Mouse (Mus musculus): ENCODE measurements at regions not wholly inside any gene's neighbourhood (a gene's known extent, or its start where the extent isn't known, plus 50 kb on each side); places are given as distances from the start of the nearest gene placed in this dataset.

GRCm38 (mm10) chr3:57910020-57910419 is 62.1 kb upstream of the Pfn2 start:
- no peak for DNase-seq

GRCm38 (mm10) chr3:57911831-57912596 is 64.1 kb upstream of the Pfn2 start:
- no peak for DNase-seq

- no peak for DNase-seq
These were observed 64.9 kb upstream of the Pfn2 start for GRCm38 (mm10) chr3:57912650-57913343.

- no peak for DNase-seq
These were observed 66.8 kb upstream of the Pfn2 start for GRCm38 (mm10) chr3:57914687-57915086.

GRCm38 (mm10) chr3:57918913-57919312 is 71.0 kb upstream of the Pfn2 start:
- no peak for DNase-seq

GRCm38 (mm10) chr3:57919390-57920089 is 71.7 kb upstream of the Pfn2 start:
- no peak for DNase-seq

- no peak for DNase-seq
These were observed 72.2 kb upstream of the Pfn2 start for GRCm38 (mm10) chr3:57920090-57920432.

- DNase-seq, result no peak
These were observed 73.4 kb upstream of the Pfn2 start for GRCm38 (mm10) chr3:57921071-57921882.

GRCm38 (mm10) chr3:57923061-57923460 is 75.2 kb upstream of the Pfn2 start:
- DNase-seq, result no peak

- DNase-seq, result no peak
These were observed 85.0 kb upstream of the Pfn2 start for GRCm38 (mm10) chr3:57932657-57933539.

- DNase-seq, result no peak
These were observed 87.2 kb upstream of the Pfn2 start for GRCm38 (mm10) chr3:57935042-57935610.

GRCm38 (mm10) chr3:57940504-57941381 is 92.9 kb upstream of the Pfn2 start:
- DNase-seq, result no peak

GRCm38 (mm10) chr3:57944698-57945097 is 96.8 kb upstream of the Pfn2 start:
- DNase-seq, result no peak

GRCm38 (mm10) chr3:57945765-57946164 is 97.9 kb upstream of the Pfn2 start:
- DNase-seq, result no peak

- DNase-seq, result no peak
These were observed 99.5 kb upstream of the Pfn2 start for GRCm38 (mm10) chr3:57947331-57947730.

- no peak for DNase-seq
These were observed 100.8 kb upstream of the Pfn2 start for GRCm38 (mm10) chr3:57948720-57949119.

GRCm38 (mm10) chr3:57950431-57951331 is 102.8 kb upstream of the Pfn2 start:
- no peak for DNase-seq

GRCm38 (mm10) chr3:57951438-57951837 is 103.6 kb upstream of the Pfn2 start:
- DNase-seq, result no peak

- no peak for DNase-seq
These were observed 109.5 kb upstream of the Pfn2 start for GRCm38 (mm10) chr3:57957352-57957751.

- no peak for DNase-seq
These were observed 116.1 kb upstream of the Pfn2 start for GRCm38 (mm10) chr3:57963965-57964364.
